Mouse (Mus musculus): ENCODE data around the gene Jak3. TPM values are rescaled to one million over a fixed set of nuclear protein-coding genes. Genes with fewer than 3 reads are reported as not detected.

The Jak3 gene
- polyA plus RNA-seq, 1 experiment, result 20.3 TPM

DNA sequence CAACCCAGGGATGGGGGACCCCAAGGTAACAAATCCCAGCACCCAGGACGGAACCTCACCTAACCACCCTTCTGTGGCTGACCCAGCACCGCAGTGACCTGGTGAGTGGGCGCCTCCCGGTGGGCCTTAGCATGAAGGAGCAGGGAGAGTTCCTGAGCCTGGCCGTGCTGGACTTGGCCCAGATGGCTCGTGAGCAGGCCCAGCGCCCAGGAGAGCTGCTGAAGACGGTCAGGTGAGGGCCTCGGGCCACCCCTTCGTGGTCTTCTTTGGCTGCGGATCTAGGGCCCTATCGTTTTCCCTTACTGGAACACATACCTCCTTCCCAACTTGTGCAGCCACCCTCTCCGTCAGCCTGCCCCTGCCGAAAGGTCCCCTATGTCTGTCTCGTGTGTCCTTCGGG, 3.0 kb downstream of the Jak3 start:
- peak overlapping the region; percentile 30 for H3K4me3 ChIP-seq (ENCODE audit: low read depth, low read length)
- 79% methylated on average over 16 of the region's 16 CpGs for WGBS
- no peak overlapping the region for H3K27ac ChIP-seq (ENCODE audit: insufficient read depth, low read depth, low read length)
- peaks cover 1% of the 10 kb centered on the region; the same call in 1 of the 2 replicates for H3K36me3 ChIP-seq (ENCODE audit: control insufficient read depth, insufficient read depth, low read length)
- H3K4me1 ChIP-seq (ENCODE audit: control insufficient read depth, insufficient read depth, insufficient read length, low read length), result peaks cover 5% of the 10 kb centered on the region
- TF ChIP-seq POLR2A (IDR thresholded peaks at IDR 0.05; ENCODE audit: low read depth, low read length) (no peak), CTCF (IDR thresholded peaks at IDR 0.05; ENCODE audit: extremely low read depth, insufficient read length, insufficient replicate concordance, low read depth, low read length) (no peak)
- H3K27me3 ChIP-seq (ENCODE audit: control insufficient read depth, insufficient read depth, low read length), result no peaks in the 10 kb centered on the region

DNA sequence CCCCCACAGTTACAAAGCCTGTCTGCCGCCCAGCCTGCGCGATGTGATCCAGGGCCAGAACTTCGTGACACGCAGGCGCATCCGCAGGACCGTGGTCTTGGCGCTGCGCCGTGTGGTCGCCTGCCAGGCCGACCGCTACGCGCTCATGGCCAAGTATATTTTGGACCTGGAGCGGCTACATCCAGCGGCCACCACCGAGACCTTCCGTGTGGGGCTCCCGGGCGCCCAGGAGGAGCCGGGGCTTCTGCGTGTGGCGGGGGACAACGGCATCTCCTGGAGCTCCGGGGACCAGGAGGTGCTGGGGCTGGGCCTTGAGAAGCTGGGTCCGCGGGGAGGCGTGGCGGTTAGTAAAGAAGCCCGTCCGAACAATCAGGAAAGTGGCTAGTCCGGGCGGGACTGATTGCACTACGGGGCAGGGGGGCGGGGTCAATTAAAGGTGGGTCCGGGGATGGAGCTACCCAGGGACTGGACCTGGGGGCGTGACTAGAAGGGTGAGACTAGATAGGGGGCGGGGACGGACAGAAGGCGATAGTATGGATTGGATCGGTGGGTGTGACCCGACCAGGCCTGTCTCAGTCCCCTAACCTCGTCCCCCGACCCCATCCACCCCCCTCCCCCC, 3.6 kb downstream of the Jak3 start:
- peak overlapping the region; percentile 30 for H3K4me3 ChIP-seq (ENCODE audit: low read depth, low read length)
- WGBS, result 61% methylated on average over 46 of the region's 46 CpGs
- no peaks in the 10 kb centered on the region for H3K27me3 ChIP-seq (ENCODE audit: control insufficient read depth, insufficient read depth, low read length)

DNA sequence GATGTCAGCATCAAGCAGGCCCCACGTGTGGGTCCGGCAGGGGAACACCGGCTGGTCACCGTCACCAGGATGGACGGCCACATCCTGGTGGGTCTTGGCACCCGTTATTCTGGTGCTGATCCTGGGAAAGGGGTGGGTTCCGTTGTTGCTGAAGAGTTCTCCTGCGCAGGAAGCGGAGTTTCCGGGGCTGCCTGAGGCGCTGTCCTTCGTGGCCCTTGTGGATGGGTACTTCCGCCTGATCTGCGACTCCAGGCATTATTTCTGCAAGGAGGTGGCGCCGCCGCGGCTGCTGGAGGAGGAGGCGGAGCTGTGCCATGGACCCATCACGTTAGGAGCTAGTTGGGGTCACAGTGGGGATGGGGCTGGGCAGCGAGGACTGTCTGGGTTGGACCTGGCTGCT, 4.4 kb downstream of the Jak3 start:
- WGBS, result 82% methylated on average over 21 of the region's 21 CpGs
- peaks cover 5% of the 10 kb centered on the region for H3K4me1 ChIP-seq (ENCODE audit: control insufficient read depth, insufficient read depth, insufficient read length, low read length)
- H3K27me3 ChIP-seq (ENCODE audit: control insufficient read depth, insufficient read depth, low read length), result no peaks in the 10 kb centered on the region
- no peak overlapping the region for H3K27ac ChIP-seq (ENCODE audit: insufficient read depth, low read depth, low read length)
- peaks cover 1% of the 10 kb centered on the region; the same call in 1 of the 2 replicates for H3K36me3 ChIP-seq (ENCODE audit: control insufficient read depth, insufficient read depth, low read length)
- TF ChIP-seq POLR2A (IDR thresholded peaks at IDR 0.05; ENCODE audit: low read depth, low read length), result no peak
- no peak for TF ChIP-seq CTCF (IDR thresholded peaks at IDR 0.05; ENCODE audit: extremely low read depth, insufficient read length, insufficient replicate concordance, low read depth, low read length)
- H3K4me3 ChIP-seq (ENCODE audit: low read depth, low read length), result no peak overlapping the region

More for the DNA sequence above, 3.6 kb downstream of the Jak3 start:
- peaks cover 5% of the 10 kb centered on the region for H3K4me1 ChIP-seq (ENCODE audit: control insufficient read depth, insufficient read depth, insufficient read length, low read length)
- H3K27ac ChIP-seq (ENCODE audit: insufficient read depth, low read depth, low read length), result no peak overlapping the region
- TF ChIP-seq POLR2A (IDR thresholded peaks at IDR 0.05; ENCODE audit: low read depth, low read length) (no peak), CTCF (IDR thresholded peaks at IDR 0.05; ENCODE audit: extremely low read depth, insufficient read length, insufficient replicate concordance, low read depth, low read length) (no peak)
- H3K36me3 ChIP-seq (ENCODE audit: control insufficient read depth, insufficient read depth, low read length), result peaks cover 1% of the 10 kb centered on the region; the same call in 1 of the 2 replicates

DNA sequence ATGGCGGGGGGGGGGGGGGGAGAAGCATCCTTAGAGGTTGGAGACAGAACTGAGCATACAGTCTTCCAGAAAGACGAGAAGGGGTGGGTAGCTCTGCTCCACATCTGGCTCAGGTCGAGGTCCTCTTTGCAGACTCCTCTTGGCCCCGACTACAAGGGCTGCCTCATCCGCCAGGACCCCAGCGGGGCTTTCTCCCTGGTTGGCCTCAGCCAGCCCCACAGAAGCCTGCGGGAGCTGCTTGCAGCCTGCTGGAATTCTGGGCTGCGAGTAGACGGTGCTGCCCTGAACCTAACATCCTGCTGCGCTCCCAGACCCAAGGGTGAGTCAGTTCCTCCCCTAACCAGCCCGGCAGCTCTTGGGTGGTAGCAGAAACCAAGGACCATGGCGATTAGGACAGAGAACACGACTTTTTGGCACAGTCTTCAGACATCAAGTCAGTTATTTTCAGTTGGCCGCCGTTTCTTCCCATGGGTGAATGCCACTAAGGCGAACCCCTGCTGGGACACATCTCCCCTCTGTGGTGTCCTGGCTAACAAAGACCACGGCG, 5.3 kb downstream of the Jak3 start:
- Histone ChIP-seq H3K27me3 (ENCODE audit: control insufficient read depth, insufficient read depth, low read length) (no peaks in the 10 kb centered on the region), H3K4me1 (ENCODE audit: control insufficient read depth, insufficient read depth, insufficient read length, low read length) (peaks cover 12% of the 10 kb centered on the region), H3K27ac (ENCODE audit: insufficient read depth, low read depth, low read length) (no peak overlapping the region), H3K36me3 (ENCODE audit: control insufficient read depth, insufficient read depth, low read length) (peaks cover 1% of the 10 kb centered on the region; the same call in 1 of the 2 replicates), H3K4me3 (ENCODE audit: low read depth, low read length) (no peak overlapping the region)
- TF ChIP-seq CTCF (IDR thresholded peaks at IDR 0.05; ENCODE audit: extremely low read depth, insufficient read length, insufficient replicate concordance, low read depth, low read length) (no peak), POLR2A (IDR thresholded peaks at IDR 0.05; ENCODE audit: low read depth, low read length) (no peak)
- WGBS, result 72% methylated on average over 18 of the region's 18 CpGs

DNA sequence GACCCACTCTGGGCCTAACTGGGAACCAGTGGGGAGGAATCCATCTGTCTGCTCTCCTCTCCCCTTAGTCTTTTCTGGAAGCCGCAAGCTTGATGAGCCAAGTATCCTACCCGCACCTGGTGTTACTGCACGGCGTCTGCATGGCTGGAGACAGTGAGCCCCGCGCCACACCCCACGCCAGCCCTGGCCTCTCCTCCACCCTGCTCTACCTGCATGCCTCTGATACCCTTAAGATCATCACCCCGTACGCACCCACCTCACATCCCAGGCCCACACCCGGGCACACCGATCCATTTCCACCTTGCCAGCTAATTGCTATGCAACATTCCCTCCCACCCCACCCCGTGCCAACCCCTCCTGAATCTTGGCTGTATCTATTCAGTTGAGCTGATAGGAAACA, 6.7 kb downstream of the Jak3 start:
- TF ChIP-seq CTCF (IDR thresholded peaks at IDR 0.05; ENCODE audit: extremely low read depth, insufficient read length, insufficient replicate concordance, low read depth, low read length), result no peak
- no peak for TF ChIP-seq POLR2A (IDR thresholded peaks at IDR 0.05; ENCODE audit: low read depth, low read length)
- no peak overlapping the region for H3K27ac ChIP-seq (ENCODE audit: insufficient read depth, low read depth, low read length)
- peaks cover 15% of the 10 kb centered on the region for H3K4me1 ChIP-seq (ENCODE audit: control insufficient read depth, insufficient read depth, insufficient read length, low read length)
- H3K4me3 ChIP-seq (ENCODE audit: low read depth, low read length), result no peak overlapping the region
- H3K27me3 ChIP-seq (ENCODE audit: control insufficient read depth, insufficient read depth, low read length), result peaks cover 3% of the 10 kb centered on the region
- peaks cover 1% of the 10 kb centered on the region; the same call in 1 of the 2 replicates for H3K36me3 ChIP-seq (ENCODE audit: control insufficient read depth, insufficient read depth, low read length)
- 83% methylated on average over 12 of the region's 12 CpGs for WGBS

DNA sequence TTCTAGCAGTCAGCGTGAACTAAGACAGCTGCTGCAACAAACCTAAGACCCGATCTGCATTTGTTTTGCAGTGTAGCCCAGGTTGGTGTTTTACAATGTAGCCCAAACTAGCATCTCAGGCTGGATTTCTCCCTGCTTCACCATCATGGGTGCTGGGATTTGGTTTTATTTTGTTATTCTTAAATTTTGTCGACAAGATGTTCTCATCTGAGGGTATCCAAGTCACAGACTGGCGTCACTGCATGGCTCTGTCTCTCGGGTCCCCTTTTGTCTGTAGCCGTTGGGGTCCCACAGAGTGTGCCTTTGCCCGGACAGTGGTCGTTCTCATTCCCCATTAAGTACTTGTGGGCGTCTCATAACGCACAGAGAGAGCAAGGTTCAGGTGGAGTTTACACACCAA, 8.6 kb downstream of the Jak3 start:
- peaks cover 15% of the 10 kb centered on the region for H3K4me1 ChIP-seq (ENCODE audit: control insufficient read depth, insufficient read depth, insufficient read length, low read length)
- TF ChIP-seq POLR2A (IDR thresholded peaks at IDR 0.05; ENCODE audit: low read depth, low read length), result no peak
- no peak for TF ChIP-seq CTCF (IDR thresholded peaks at IDR 0.05; ENCODE audit: extremely low read depth, insufficient read length, insufficient replicate concordance, low read depth, low read length)
- no peak overlapping the region for H3K4me3 ChIP-seq (ENCODE audit: low read depth, low read length)
- peaks cover 1% of the 10 kb centered on the region; the same call in 1 of the 2 replicates for H3K36me3 ChIP-seq (ENCODE audit: control insufficient read depth, insufficient read depth, low read length)
- 61% methylated on average over 10 of the region's 10 CpGs for WGBS
- no peak overlapping the region for H3K27ac ChIP-seq (ENCODE audit: insufficient read depth, low read depth, low read length)
- peaks cover 5% of the 10 kb centered on the region for H3K27me3 ChIP-seq (ENCODE audit: control insufficient read depth, insufficient read depth, low read length)

DNA sequence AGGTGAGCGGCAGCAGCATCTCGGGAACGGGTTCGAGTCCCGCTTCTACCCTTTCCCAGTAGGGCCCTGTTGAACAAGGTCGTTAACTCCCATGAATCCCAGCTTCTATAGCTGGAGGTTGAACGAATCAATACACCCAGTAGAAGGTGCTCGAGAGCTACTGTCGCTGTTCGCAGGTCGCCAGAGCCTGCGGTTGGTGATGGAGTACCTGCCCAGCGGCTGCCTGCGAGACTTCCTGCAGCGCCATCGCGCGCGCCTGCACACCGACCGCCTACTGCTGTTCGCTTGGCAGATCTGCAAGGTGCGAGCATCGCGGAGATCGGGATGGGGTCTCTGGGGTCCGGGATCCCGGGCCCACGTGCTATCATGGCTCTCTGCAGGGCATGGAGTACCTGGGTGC, 9.5 kb downstream of the Jak3 start:
- H3K36me3 ChIP-seq (ENCODE audit: control insufficient read depth, insufficient read depth, low read length), result peaks cover 6% of the 10 kb centered on the region
- H3K4me1 ChIP-seq (ENCODE audit: control insufficient read depth, insufficient read depth, insufficient read length, low read length), result peaks cover 15% of the 10 kb centered on the region
- TF ChIP-seq POLR2A (IDR thresholded peaks at IDR 0.05; ENCODE audit: low read depth, low read length) (no peak), CTCF (IDR thresholded peaks at IDR 0.05; ENCODE audit: extremely low read depth, insufficient read length, insufficient replicate concordance, low read depth, low read length) (peak; percentile 28; the same call in 1 of the 2 replicates)
- no peak overlapping the region for H3K27ac ChIP-seq (ENCODE audit: insufficient read depth, low read depth, low read length)
- peaks cover 5% of the 10 kb centered on the region for H3K27me3 ChIP-seq (ENCODE audit: control insufficient read depth, insufficient read depth, low read length)
- 22% methylated on average over 29 of the region's 29 CpGs for WGBS
- H3K4me3 ChIP-seq (ENCODE audit: low read depth, low read length), result peak overlapping the region; percentile 21; the same call in 1 of the 2 replicates

Measured in small intestine, adult 2 months (tissue).